In the genomic region with DNA sequence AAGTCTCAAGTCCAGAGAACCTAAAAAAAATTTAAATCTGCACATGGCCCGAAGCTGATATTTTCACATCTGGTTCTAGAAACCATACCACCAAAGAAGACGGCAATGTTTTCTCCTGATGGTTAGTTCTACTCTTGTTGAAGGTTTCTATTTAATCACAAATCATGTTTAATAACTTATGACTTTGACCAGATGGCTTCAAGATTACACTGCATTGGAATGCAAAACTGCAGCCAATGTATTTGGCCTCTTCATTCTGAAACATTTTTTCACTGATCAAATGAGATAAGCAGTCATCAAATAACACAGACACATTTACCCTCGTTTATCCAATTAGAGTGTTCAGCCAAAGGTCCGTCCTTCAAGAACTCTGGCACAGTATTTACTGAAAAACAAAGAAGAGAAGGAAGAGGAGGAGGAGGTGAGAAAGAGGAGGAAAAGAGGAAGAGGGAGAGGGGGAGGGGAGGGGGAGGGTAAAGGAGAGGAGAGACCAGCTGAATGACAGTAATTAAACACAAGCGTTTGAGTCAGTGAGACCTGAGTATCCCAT, we compare ENCODE assay signal across 21 mouse cellular contexts. TPM values are rescaled to one million over a fixed set of nuclear protein-coding genes. Genes with fewer than 3 reads are reported as not detected.
DNase-seq lines count a peak whose midpoint lies in the region; TF ChIP-seq lines count a peak whose summit lies in the region.
"Had no signal": no experiment of that assay in that cellular context is flagged by ENCODE, and none has a peak within 500 bp of the region (broad histone marks: within the 10 kb centered on the region; RNA-seq: fewer than 3 reads in every experiment).

No protein-coding gene starts in this region.

- no peak for TF ChIP-seq CTCF in kidney, adult 2 months (conservative IDR thresholded peaks at IDR 0.05; ENCODE audit: insufficient read depth, insufficient read length, low read depth, low read length)

- H3K27ac ChIP-seq in kidney, adult 2 months (ENCODE audit: insufficient read depth, low read depth, low read length): no peak overlapping the region
- H3K27ac ChIP-seq: forebrain, embryonic 15.5 days; gastrocnemius, adult 2 months; hindbrain, embryonic 12.5 days; hindbrain, postnatal 0 days; intestine, embryonic 15.5 days had no signal

- H3K4me1 ChIP-seq in kidney, adult 2 months (ENCODE audit: control insufficient read depth, insufficient read depth, low read length): no peaks in the 10 kb centered on the region
- H3K4me1 ChIP-seq: forebrain, embryonic 15.5 days; hindbrain, embryonic 12.5 days; intestine, embryonic 15.5 days had no signal

- 59% methylated on average over 5 of the region's 5 CpGs for WGBS in kidney, adult 2 months

- no peak overlapping the region for H3K4me3 ChIP-seq in kidney, adult 2 months (ENCODE audit: insufficient read depth, low read depth, low read length)
- H3K4me3 ChIP-seq: forebrain, embryonic 15.5 days; gastrocnemius, adult 2 months; hindbrain, embryonic 12.5 days; intestine, embryonic 15.5 days had no signal

- intact Hi-C loops in gastrocnemius, postnatal 36 days (cut with DNase I): no loop called here

- no peaks in the 10 kb centered on the region for H3K36me3 ChIP-seq in kidney, adult 2 months (ENCODE audit: control insufficient read depth, insufficient read depth, low read length)
- H3K36me3 ChIP-seq: forebrain, embryonic 15.5 days; hindbrain, embryonic 12.5 days; intestine, embryonic 15.5 days had no signal

- no peak for TF ChIP-seq POLR2A in kidney, adult 2 months (IDR thresholded peaks at IDR 0.05; ENCODE audit: low read depth, low read length)

- DNase-seq in kidney, adult 2 months: peak; percentile 46
- DNase-seq in kidney, adult 11 months: no peak
- peak; percentile 47 for DNase-seq in kidney, postnatal 14 days
- no peak for DNase-seq in kidney, postnatal 25 days
- DNase-seq in 3T3-L1 (ENCODE audit: low read depth, low spot score): peak; percentile 70
- peak; percentile 21 for DNase-seq in adipocyte (ENCODE audit: low spot score)
- no peak for DNase-seq in frontal cortex, postnatal 25 days (ENCODE audit: low spot score in 2 of 2)
- no peak for DNase-seq in gastrocnemius, postnatal 36 days
- DNase-seq: adrenal gland, postnatal 25 days; cerebellum, adult 11-12 months; gastrocnemius, adult 2 months; heart, postnatal 36 days; layer of hippocampus, postnatal 36 days; lung, postnatal 14 days; midbrain, embryonic 14.5 days had no signal

- no peaks in the 10 kb centered on the region for H3K27me3 ChIP-seq in kidney, adult 2 months (replicated peaks; ENCODE audit: control insufficient read depth, insufficient read depth, low read length)
- H3K27me3 ChIP-seq: CH12.LX; forebrain, embryonic 15.5 days; hindbrain, embryonic 12.5 days; intestine, embryonic 15.5 days; Patski had no signal

RNA-seq across cellular contexts. Expression of a gene that starts 32.6 kb away (rescaled TPM):
- polyA plus RNA-seq in kidney, adult 2 months (2012; rRNA removed): 14.0 and 19.1 TPM in 2 replicates
- total RNA-seq in gastrocnemius, postnatal 36 days (2021): 10 to 100 TPM; 46.9 to 49.7 TPM

Comparison
In these comparisons a context has a peak if more than half of its experiments do, and no peak if none do; other contexts are left out.
1. DNase-seq: peak in kidney, adult 2 months (single experiment), kidney, postnatal 14 days (single experiment), 3T3-L1 (single experiment) and adipocyte (single experiment); none in kidney, adult 11 months (single experiment), kidney, postnatal 25 days (0 of 2), frontal cortex, postnatal 25 days (0 of 2) and gastrocnemius, postnatal 36 days (0 of 2).